Mouse (Mus musculus): Measurements from ENCODE around the gene Poldip2. TPM values are rescaled to one million over a fixed set of nuclear protein-coding genes. Genes with fewer than 3 reads are reported as not detected.

The Poldip2 gene
- total RNA-seq, 4 experiments from 2014 or later: 95.0 to 105 (median 98.5) TPM

Other genes with a start within 250 kb of the Poldip2 start
- under 1 TPM; 0.13 to 0.49 (median 0.16) TPM for gene BC030499, start 221.4 kb upstream of the Poldip2 start, total RNA-seq (2022)
- 1 to 10 TPM; 2.2 to 2.8 (median 2.6) TPM for gene Spag5, start 210.7 kb upstream of the Poldip2 start, total RNA-seq (2022)
- gene Aldoc, start 189.2 kb upstream of the Poldip2 start, total RNA-seq (2022): 1 to 10 TPM; 1.5 to 2.2 (median 1.7) TPM
- gene Pigs, start 183.8 kb upstream of the Poldip2 start, total RNA-seq (2022): 10 to 100 TPM; 19.1 to 25.1 (median 21.3) TPM
- gene Unc119, start 168.7 kb upstream of the Poldip2 start, total RNA-seq (2022): 10 to 100 TPM in 1 of 4 experiments, 1 to 10 TPM in 3; 5.3 to 14.9 (median 8.4) TPM
- not detected for gene Foxn1, start 125.6 kb upstream of the Poldip2 start, total RNA-seq (2022)
- not detected for gene Slc13a2, start 90.0 kb upstream of the Poldip2 start, total RNA-seq (2022)
- gene Slc46a1, start 46.5 kb upstream of the Poldip2 start, total RNA-seq (2022): under 1 TPM; 0.47 to 0.56 (median 0.50) TPM
- under 1 TPM; 0.40 to 0.77 (median 0.49) TPM for gene Sarm1, start 14.4 kb upstream of the Poldip2 start, total RNA-seq (2022)
- 10 to 100 TPM in 1 of 4 experiments, 1 to 10 TPM in 3; 5.7 to 11.1 (median 6.7) TPM for gene Vtn, start 13.1 kb upstream of the Poldip2 start, total RNA-seq (2022)
- gene Sebox, start 8.7 kb upstream of the Poldip2 start, total RNA-seq (2022): not detected
- gene Tmem199, start within 50 bp of the Poldip2 start, total RNA-seq (2022): 10 to 100 TPM; 11.0 to 16.0 (median 14.4) TPM
- gene Tnfaip1, start 24.1 kb downstream of the Poldip2 start, total RNA-seq (2022): 10 to 100 TPM; 44.2 to 54.5 (median 48.9) TPM
- 10 to 100 TPM; 12.7 to 21.1 (median 17.3) TPM for gene Ift20, start 24.2 kb downstream of the Poldip2 start, total RNA-seq (2022)
- gene Tmem97, start 38.6 kb downstream of the Poldip2 start, total RNA-seq (2022): 1 to 10 TPM; 1.2 to 1.6 (median 1.5) TPM
- 10 to 100 TPM in 1 of 4 experiments, 1 to 10 TPM in 3; 7.7 to 10.8 (median 8.9) TPM for gene Nlk, start 185.2 kb downstream of the Poldip2 start, total RNA-seq (2022)
- 10 to 100 TPM; 12.1 to 13.7 (median 13.1) TPM for gene Ccnq, start 239.5 kb downstream of the Poldip2 start, total RNA-seq (2022)